Mouse (Mus musculus): ENCODE data around the gene Dennd1a. TPM values are rescaled to one million over a fixed set of nuclear protein-coding genes. Genes with fewer than 3 reads are reported as not detected.

Dennd1a gene
- total RNA-seq, 2 experiments from 2014 or later, result 27.7 to 27.9 TPM

- DNase-seq (ENCODE audit: low spot score), result no peak
Measured at GRCm38 (mm10) chr2:38061474-38061873, 225.7 kb downstream of the Dennd1a start.

- DNase-seq (ENCODE audit: low spot score), result no peak
Measured at GRCm38 (mm10) chr2:38052440-38052839, 234.8 kb downstream of the Dennd1a start.

GRCm38 (mm10) chr2:38051485-38052085, 235.6 kb downstream of the Dennd1a start:
- DNase-seq (ENCODE audit: low spot score), result no peak

GRCm38 (mm10) chr2:38048996-38049395, 238.2 kb downstream of the Dennd1a start:
- no peak for DNase-seq (ENCODE audit: low spot score)

- DNase-seq (ENCODE audit: low spot score), result no peak
Measured at GRCm38 (mm10) chr2:38045286-38045685, 241.9 kb downstream of the Dennd1a start.

- DNase-seq (ENCODE audit: low spot score), result no peak
Measured at GRCm38 (mm10) chr2:38040845-38041244, 246.3 kb downstream of the Dennd1a start.

- no peak for DNase-seq (ENCODE audit: low spot score)
Measured at GRCm38 (mm10) chr2:38039621-38040020, 247.6 kb downstream of the Dennd1a start.

GRCm38 (mm10) chr2:38028317-38028716, 258.9 kb downstream of the Dennd1a start:
- no peak for DNase-seq (ENCODE audit: low spot score)

- DNase-seq (ENCODE audit: low spot score), result no peak
Measured at GRCm38 (mm10) chr2:38025615-38026014, 261.6 kb downstream of the Dennd1a start.

- DNase-seq (ENCODE audit: low spot score), result no peak
Measured at GRCm38 (mm10) chr2:38023741-38024130, 263.5 kb downstream of the Dennd1a start.

- DNase-seq (ENCODE audit: low spot score), result no peak
Measured at GRCm38 (mm10) chr2:38023054-38023740, 264.0 kb downstream of the Dennd1a start.

- DNase-seq (ENCODE audit: low spot score), result no peak
Measured at GRCm38 (mm10) chr2:38021166-38021565, 266.0 kb downstream of the Dennd1a start.

- no peak for DNase-seq (ENCODE audit: low spot score)
Measured at GRCm38 (mm10) chr2:38014702-38015101, 272.5 kb downstream of the Dennd1a start.

- DNase-seq (ENCODE audit: low spot score), result peak; percentile 44
Measured at GRCm38 (mm10) chr2:38013839-38014365, 273.3 kb downstream of the Dennd1a start.

GRCm38 (mm10) chr2:38007238-38007637, 280.0 kb downstream of the Dennd1a start:
- DNase-seq (ENCODE audit: low spot score), result no peak

- no peak for DNase-seq (ENCODE audit: low spot score)
Measured at GRCm38 (mm10) chr2:38003183-38003680, 284.0 kb downstream of the Dennd1a start.

- DNase-seq (ENCODE audit: low spot score), result no peak
Measured at GRCm38 (mm10) chr2:38001004-38001403, 286.2 kb downstream of the Dennd1a start.

GRCm38 (mm10) chr2:37997966-37998365, 289.2 kb downstream of the Dennd1a start:
- no peak for DNase-seq (ENCODE audit: low spot score)

GRCm38 (mm10) chr2:37989091-37989490, 298.1 kb downstream of the Dennd1a start:
- no peak for DNase-seq (ENCODE audit: low spot score)

GRCm38 (mm10) chr2:37988301-37988700, 298.9 kb downstream of the Dennd1a start:
- no peak for DNase-seq (ENCODE audit: low spot score)

GRCm38 (mm10) chr2:37985690-37986222, 301.4 kb downstream of the Dennd1a start:
- peak; percentile 13 for DNase-seq (ENCODE audit: low spot score)

- DNase-seq (ENCODE audit: low spot score), result no peak
Measured at GRCm38 (mm10) chr2:37982714-37983113, 304.5 kb downstream of the Dennd1a start.
